Mouse (Mus musculus): Measurements from ENCODE around the gene F11. TPM values are rescaled to one million over a fixed set of nuclear protein-coding genes. Genes with fewer than 3 reads are reported as not detected.

The F11 gene
- polyA plus RNA-seq, 1 experiment from 2014 or later = not detected

DNA sequence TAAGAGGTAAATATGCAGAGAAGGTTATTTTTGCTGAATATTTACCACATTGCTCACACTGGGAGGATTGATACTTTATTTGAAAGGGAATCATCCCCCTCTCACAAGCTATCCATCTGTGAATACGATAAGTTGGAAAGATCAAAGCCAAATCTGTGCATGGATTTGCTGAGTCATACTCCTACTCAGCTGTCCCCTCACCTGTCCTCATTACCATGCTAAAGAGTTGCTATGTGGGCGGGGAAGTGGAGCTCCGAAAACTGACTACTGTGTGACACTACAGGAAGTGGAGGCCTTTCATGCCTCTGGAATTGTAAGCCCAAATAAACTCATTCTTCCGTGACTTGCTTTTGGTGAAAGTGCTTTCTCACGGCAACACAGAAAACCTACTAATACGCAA, 26.6 kb downstream of the F11 start:
- Histone ChIP-seq H3K27me3 (ENCODE audit: poor library complexity, severe bottlenecking) (no peaks in the 10 kb centered on the region), H3K4me3 (no peak overlapping the region), H3K9me3 (no peaks in the 10 kb centered on the region), H3K27ac (no peak overlapping the region), H3K36me3 (replicated peaks) (no peaks in the 10 kb centered on the region), H3K4me1 (peaks cover 6% of the 10 kb centered on the region)
- WGBS = 89% methylated on average over 6 of the region's 6 CpGs
- no peak for DNase-seq (ENCODE audit: extremely low spot score, low spot score)

DNA sequence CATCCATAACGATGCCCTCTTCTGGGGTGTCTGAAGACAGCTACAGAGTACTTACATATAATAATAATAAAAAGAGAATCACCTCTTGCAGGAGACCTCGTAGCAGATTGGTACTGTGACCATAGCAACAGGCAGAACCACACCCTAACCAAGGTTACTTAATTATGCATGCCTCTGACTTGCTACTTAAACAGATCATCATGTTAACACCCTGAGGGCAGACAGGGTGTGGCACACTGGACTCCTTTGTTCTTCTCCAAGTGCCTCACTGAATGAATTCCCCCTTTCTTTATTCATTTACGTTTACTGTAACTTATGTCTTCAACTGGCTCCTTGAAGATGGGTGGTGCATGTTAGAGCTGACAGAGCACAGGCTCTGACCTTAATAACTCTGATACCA, 28.6 kb downstream of the F11 start:
- Histone ChIP-seq H3K27me3 (ENCODE audit: poor library complexity, severe bottlenecking) (no peaks in the 10 kb centered on the region), H3K9me3 (no peaks in the 10 kb centered on the region), H3K27ac (no peak overlapping the region), H3K4me3 (no peak overlapping the region), H3K36me3 (replicated peaks) (no peaks in the 10 kb centered on the region), H3K4me1 (peaks cover 6% of the 10 kb centered on the region)
- 72% methylated on average over 3 of the region's 3 CpGs for WGBS
- DNase-seq (ENCODE audit: extremely low spot score, low spot score) = no peak

DNA sequence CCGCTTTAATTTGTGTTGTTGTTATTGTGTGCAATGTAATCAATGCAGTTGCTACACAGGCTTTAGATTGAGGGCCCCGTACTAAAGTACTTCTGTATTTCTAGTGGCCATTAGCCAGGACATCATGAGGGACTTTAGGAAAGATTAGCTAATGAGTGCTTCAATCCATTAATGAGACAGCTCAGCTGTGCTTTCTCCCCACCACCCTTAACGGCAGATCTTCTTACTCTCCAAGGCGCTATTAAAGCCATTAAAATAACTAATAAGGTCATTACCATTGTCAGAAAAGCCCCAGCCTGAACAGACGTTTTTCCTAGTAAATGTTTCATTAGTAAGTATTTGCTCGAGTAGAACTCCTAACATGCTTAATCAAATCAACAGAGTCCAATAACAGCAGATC, 59.4 kb downstream of the F11 start:
- Histone ChIP-seq H3K27ac (no peak overlapping the region), H3K9me3 (no peaks in the 10 kb centered on the region), H3K4me3 (no peak overlapping the region), H3K36me3 (replicated peaks) (no peaks in the 10 kb centered on the region), H3K27me3 (ENCODE audit: poor library complexity, severe bottlenecking) (no peaks in the 10 kb centered on the region), H3K4me1 (no peaks in the 10 kb centered on the region)
- no peak for DNase-seq (ENCODE audit: extremely low spot score, low spot score)
- 71% methylated on average over 6 of the region's 6 CpGs for WGBS

DNA sequence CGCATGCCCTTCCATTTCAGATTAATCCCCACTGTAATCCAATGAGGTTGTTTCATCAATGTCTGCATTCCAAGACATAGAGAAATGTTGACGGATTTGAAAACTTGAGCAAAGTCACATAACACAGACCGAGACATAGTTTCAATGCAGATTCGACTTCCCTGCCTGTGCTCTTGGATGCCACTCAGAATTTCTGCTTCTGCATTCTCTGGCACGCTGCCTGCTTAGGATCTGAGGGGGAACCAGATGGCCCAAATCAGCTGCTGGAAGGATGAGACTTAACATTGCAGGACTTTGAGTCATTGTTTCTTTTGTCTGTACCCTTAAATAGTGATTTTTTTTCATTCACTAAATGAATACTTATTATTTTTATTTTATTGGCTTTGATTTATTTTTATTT, 60.2 kb downstream of the F11 start:
- no peak overlapping the region for H3K4me3 ChIP-seq
- H3K36me3 ChIP-seq (replicated peaks) = no peaks in the 10 kb centered on the region
- WGBS = 93% methylated on average over 5 of the region's 5 CpGs
- H3K27me3 ChIP-seq (ENCODE audit: poor library complexity, severe bottlenecking) = no peaks in the 10 kb centered on the region
- H3K9me3 ChIP-seq = no peaks in the 10 kb centered on the region
- no peaks in the 10 kb centered on the region for H3K4me1 ChIP-seq
- DNase-seq (ENCODE audit: extremely low spot score, low spot score) = no peak
- H3K27ac ChIP-seq = no peak overlapping the region

DNA sequence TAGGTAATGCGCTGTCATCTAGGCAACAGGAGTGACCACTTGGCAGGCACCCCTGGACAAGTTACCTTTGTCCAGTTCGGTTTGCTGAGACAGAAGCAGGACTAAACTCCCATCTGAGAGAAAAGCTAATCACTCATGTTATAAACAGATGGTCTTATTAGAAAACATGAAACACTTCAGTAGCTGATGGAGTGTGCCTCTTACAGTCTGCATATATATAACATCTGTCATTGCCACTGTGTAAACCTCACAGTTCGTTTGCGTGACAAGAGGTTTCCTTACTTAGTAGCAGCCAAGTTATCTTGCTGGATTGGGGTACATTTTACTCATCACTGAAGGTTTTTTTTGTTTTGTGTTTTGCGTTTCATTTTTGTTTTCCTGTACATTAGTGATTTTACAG, 64.5 kb downstream of the F11 start:
- Histone ChIP-seq H3K4me1 (no peaks in the 10 kb centered on the region), H3K4me3 (no peak overlapping the region), H3K27ac (no peak overlapping the region), H3K9me3 (no peaks in the 10 kb centered on the region), H3K36me3 (replicated peaks) (no peaks in the 10 kb centered on the region), H3K27me3 (ENCODE audit: poor library complexity, severe bottlenecking) (no peaks in the 10 kb centered on the region)
- 88% methylated on average over 5 of the region's 5 CpGs for WGBS
- DNase-seq (ENCODE audit: extremely low spot score, low spot score) = no peak

DNA sequence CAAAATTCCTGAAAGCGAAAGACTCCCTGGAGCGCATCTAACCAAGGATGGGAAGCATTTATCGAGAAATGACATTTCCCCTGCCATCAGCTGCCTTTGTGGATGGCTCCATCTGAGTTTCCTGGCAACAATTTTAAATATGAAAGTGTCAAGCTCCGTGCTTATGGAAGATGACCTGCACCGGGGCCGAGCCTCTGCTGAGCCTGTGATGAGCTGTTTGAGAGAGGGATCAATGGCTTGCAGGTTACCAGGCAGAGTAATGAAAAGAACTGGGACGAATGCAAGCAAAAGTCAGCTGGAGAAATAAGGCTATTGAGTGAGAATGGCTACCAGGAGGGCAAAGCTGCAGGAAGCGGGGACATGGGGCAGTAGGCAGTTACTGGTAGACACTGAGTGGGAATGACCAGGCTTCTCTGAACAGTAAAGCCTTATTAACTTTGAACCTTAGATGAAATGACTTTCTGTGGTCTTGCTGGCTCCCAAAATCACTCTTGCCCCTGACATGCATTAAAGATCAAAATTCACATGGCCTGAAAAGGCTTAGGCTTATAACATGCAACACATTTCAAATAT, 65.8 kb downstream of the F11 start:
- Histone ChIP-seq H3K9me3 (no peaks in the 10 kb centered on the region), H3K4me1 (no peaks in the 10 kb centered on the region), H3K4me3 (no peak overlapping the region), H3K27ac (no peak overlapping the region), H3K27me3 (ENCODE audit: poor library complexity, severe bottlenecking) (no peaks in the 10 kb centered on the region), H3K36me3 (replicated peaks) (no peaks in the 10 kb centered on the region)
- no peak for DNase-seq (ENCODE audit: extremely low spot score, low spot score)
- 87% methylated on average over 8 of the region's 8 CpGs for WGBS

Other genes with a start within 250 kb of the F11 start
- 0.09 and 0.10 TPM in 2 replicates for gene Mtnr1a, start 192.9 kb downstream of the F11 start, polyA plus RNA-seq (2016; fragmentation: Nextera tagmentation; extraction: Ambion mirVana)
- 0.04 TPM in 1 of 2 replicates, not detected in the other for gene Klkb1, start 32.8 kb upstream of the F11 start, polyA plus RNA-seq (2016; fragmentation: Nextera tagmentation; extraction: Ambion mirVana)
- not detected in 2 replicates for gene Gm45753, start 46.4 kb upstream of the F11 start, polyA plus RNA-seq (2016; fragmentation: Nextera tagmentation; extraction: Ambion mirVana)
- 1.00 and 1.3 TPM in 2 replicates for gene Cyp4v3, start 71.2 kb upstream of the F11 start, polyA plus RNA-seq (2016; fragmentation: Nextera tagmentation; extraction: Ambion mirVana)
- gene Fam149a, start 120.3 kb upstream of the F11 start, polyA plus RNA-seq (2016; fragmentation: Nextera tagmentation; extraction: Ambion mirVana) = 9.6 and 9.7 TPM in 2 replicates
- gene Tlr3, start 149.0 kb upstream of the F11 start, polyA plus RNA-seq (2016; fragmentation: Nextera tagmentation; extraction: Ambion mirVana) = 0.97 and 1.3 TPM in 2 replicates
- 35.8 and 48.3 TPM in 2 replicates for gene Sorbs2, start 245.8 kb upstream of the F11 start, polyA plus RNA-seq (2016; fragmentation: Nextera tagmentation; extraction: Ambion mirVana)

Data from forebrain, embryonic 10.5 days (tissue).